Mouse (Mus musculus): ENCODE measurements around the gene Zfp663.

Gene Zfp663

GRCm38 (mm10) chr2:165368496-165368895 is at the start of gene Zfp663:
TSS of gene Zfp663 (minus strand) at chr2:165368729.
- DNase-seq (ENCODE audit: low read depth, low spot score): no peak

DNA sequence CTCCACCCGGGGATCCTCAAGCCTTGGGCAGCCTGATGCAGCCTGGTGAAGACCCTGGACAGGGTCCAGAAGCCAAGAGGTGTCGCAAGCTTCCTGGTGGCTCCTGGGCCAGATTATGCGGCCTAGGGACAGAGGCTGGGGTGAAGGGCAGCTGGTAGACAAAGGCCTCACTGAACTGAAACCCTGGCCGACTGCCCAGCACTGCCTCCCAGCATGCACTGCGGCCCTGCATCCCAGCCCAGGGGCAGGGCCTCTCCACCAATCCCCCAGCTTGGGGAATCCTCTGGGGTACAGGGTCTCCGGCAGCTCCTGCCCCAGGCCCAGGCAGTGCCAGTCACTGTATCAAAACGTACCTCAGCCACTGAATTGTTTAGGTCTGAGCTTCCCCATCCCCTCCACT is 48.8 kb upstream of the Zfp663 start:
- peak; percentile 53 for DNase-seq (ENCODE audit: low read depth, low spot score)

GRCm38 (mm10) chr2:165415795-165416194 is 47.3 kb upstream of the Zfp663 start:
- no peak for DNase-seq (ENCODE audit: low read depth, low spot score)

DNA sequence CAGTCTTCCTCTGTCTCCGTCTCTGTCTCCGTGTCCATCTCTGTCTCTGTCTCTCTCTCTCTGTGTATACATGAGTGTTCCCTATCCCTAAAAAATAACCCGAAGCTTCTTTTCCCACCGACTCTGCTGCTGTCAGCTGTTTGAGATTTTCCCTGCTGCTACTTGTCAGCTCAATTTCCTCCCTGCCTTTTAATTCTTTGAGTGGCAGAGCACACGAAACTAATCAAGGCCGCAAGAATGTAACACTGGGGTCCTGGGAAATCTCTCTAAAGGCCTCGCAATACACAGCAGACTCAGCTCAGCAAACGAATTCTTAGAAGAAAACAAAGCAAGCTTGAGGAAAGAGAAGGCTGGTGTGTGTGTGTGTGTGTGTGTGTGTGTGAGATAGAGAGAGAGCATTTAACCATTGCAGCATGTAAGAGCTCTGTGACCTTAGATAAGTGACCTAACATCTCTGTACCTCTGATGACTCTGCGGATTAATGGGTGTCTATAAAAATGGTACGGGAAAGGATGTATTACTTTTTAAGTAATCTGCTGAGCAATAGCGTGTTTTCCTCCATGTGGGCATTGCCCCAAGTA is 46.7 kb upstream of the Zfp663 start:
- DNase-seq (ENCODE audit: low read depth, low spot score): no peak

GRCm38 (mm10) chr2:165414321-165414720 is 45.8 kb upstream of the Zfp663 start:
- DNase-seq (ENCODE audit: low read depth, low spot score): no peak

DNA sequence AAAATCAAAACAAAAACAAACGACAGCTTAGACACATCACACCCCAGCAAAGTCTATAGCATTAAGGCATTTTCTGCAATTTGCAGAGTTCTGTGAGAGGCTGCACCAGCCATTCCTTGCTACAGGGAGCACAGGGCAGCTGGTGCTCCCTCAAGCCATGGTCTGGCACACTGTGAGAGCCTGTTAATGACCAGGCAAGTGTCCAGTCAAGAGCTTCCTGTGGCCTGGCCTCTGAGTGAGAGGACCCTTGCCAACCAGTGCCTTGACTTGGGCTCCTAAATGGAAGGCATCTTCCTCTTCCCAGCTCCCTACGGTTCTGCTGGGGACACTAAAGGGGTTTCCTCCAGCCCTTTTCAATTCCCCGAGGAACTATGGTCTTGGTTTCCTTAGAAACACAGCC is 45.4 kb upstream of the Zfp663 start:
- DNase-seq (ENCODE audit: low read depth, low spot score): no peak

DNA sequence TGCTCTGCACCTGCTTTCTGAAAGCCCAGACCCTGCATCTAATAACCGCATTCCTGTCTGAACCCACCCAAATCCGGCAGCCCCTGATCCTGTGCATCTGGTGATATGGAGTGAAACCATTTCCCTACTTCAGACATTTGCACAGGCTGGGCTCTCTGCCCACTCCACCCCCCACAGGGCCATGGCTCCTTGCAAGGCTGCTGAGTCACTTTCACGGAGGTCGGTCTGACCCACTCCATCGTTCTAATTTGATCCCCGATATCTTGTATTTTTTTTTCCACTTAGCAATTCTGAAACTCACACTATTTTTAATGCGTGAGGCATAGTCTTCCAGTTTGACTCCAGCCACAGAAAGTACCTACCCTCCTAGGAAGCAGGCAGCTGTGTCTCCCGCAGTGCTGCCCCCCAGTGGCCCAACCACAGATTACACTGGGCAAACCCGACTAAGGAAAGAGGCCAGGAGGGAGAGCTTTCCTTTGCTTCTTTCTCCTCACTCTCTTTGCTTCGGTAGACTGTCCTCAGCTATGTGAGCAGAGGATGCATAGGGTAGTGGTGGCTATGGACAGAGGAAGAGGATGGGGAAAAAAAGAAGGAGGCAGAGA is 39.3 kb upstream of the Zfp663 start:
- no peak for DNase-seq (ENCODE audit: low read depth, low spot score)

GRCm38 (mm10) chr2:165405351-165405750 is 36.8 kb upstream of the Zfp663 start:
- peak; percentile 83 for DNase-seq (ENCODE audit: low read depth, low spot score)

DNA sequence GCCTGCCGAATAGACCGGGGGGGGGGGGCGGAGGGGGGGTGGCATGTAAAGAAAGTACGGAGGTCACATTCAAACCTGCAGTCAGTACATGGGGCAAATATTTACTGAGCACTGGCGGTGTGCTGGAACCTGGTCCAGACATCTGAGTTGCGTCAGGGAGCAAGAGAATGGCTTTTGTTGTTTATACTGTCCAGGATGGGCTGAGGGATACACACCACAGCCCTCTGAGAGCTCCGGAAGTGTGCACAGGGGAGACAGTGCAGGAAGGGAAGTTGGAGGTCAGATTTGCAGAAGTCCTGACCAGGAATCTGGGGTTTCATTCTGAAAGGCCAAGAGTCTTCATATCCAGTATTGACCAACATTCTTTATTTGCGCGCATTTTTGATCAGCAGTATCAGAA is 36.4 kb upstream of the Zfp663 start:
- DNase-seq (ENCODE audit: low read depth, low spot score): no peak

GRCm38 (mm10) chr2:165398164-165398785 is 29.7 kb upstream of the Zfp663 start:
- DNase-seq (ENCODE audit: low read depth, low spot score): no peak

DNA sequence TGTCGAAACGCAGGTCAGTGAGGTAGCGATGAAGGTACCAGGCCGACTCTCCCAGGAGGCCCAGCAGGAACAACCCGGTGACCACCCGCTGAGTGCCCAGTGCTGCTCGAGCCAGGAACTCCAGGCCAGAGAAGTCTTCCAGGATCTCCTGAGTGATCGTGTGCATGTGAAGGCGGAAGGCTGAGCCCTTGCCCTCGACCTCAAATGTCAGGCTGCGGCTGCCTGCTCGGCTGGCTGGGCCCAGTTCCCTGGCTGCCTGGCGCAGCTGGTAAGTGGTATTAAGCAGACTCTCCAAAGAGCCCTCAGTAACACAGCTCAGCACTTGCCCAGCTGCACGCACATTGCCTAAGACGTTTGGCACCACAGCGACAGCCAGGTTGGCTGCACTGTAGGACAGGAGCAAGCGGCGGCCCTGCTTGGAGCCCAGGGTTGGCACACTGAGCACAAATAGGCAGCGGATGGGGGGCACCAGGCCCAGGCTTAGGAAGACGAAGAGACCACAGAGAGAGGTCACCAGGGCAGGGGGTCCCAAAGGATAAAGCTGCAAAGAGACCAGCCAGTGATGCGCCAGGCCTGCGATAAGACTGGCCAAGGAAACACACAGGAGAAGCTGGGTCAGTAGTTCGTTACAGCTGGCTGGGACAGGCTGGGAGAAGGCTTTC is 29.1 kb upstream of the Zfp663 start:
- no peak for DNase-seq (ENCODE audit: low read depth, low spot score)

- DNase-seq (ENCODE audit: low read depth, low spot score): no peak
These were observed 28.4 kb upstream of the Zfp663 start for GRCm38 (mm10) chr2:165396831-165397501.

DNA sequence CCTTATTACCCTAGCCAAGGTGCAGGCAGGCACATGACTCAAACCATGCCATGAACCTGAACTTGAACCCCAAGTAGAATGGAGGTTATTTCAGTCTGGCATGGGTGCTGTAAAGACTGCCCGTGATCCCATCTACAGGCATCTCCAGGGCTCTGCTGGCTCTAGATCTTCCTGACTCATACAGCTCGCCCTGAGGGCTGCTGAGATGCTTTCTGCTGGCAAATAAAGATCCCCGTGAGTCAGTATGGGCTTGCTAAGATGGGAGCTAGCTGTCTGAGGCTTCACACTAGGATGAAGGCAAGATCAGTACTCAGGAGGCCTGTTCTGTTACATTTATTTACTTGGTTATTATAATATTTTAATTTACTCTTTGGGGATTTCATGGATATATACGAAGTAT is 23.6 kb upstream of the Zfp663 start:
- no peak for DNase-seq (ENCODE audit: low read depth, low spot score)

DNA sequence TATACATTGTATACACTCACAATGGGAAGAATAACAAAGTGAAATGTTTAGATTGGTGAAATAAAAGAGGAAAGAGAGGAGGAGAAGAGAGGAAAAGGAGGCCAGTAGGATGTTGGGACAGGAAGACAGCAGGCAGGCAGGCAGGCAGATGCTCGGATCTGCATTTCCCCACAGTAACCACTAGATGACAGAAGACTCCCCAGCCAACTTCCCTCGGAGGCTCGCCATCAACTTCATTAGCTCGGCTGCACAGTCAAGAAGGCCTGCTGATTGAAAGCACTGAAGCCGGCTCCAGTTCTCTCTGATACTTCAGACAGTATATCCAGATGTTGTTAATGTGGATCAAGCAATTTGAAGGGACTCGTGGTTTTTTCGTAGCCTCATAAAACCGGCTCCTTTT is 23.0 kb upstream of the Zfp663 start:
- DNase-seq (ENCODE audit: low read depth, low spot score): peak; percentile 69

DNA sequence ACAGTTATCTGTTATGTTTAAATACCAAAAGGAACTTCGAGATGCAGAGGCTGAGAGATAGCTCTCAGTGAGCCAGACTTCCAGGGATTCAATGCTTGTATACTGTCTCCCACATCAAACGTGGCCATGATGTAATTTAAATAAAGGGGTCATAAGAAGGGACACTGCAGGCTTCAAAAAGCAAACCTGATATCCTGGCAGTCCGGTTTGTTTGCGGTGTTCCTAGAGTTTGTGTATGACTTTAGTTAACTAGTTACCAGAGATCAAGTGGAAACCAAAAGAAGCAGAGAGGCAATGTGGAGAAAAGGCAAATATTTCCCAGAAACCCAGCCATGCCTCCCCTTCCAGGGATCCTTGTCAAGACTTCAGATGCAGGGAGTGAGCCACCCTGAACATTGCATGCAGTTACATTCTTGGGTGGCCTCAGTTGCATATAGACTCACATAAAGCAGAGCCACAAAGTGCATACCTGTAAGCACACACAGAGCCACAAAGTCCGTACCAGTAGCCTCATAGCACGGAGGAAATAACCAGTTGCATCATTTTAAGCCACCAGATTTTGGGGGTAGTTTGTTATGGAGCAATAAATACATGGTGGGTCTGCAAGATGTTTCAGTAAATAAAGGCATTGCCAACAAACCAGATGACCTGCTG is 20.9 kb upstream of the Zfp663 start:
- no peak for DNase-seq (ENCODE audit: low read depth, low spot score)

DNA sequence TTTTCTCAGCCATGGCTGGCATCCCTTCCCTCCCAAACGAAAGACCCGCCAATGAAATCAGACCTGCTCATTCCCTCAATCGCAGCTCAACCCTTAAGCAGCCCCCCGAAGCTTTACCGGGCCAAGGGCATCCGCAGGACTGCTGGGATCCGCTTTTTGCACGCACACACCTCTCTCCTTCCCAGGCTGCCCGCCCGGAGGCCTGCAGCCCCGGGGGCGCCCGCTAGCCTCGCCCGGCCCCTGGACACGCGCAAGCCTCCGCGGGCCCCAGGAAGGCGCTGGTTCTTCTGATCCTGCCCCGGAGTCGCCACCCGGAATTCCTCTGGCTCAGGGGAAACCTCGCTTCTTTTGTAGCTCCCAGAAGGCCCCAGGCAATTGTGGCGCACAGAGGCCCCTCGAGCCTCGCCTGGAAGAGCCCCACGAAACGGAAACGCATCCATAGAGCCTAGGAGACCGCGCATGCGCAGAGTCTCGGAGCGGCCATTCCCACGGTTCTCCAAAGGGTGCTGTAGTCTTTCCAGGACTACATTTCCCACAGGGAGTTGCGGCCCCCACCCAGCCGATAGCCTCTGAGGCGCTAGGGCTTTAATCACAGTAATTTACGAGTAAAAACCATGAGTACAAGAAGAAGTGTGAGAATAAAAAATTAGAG is 19.4 kb upstream of the Zfp663 start, which contains the start of gene Zfp334:
Gene Zfp334 (minus strand): TSS at position 416 of the 652 bp plus-strand sequence.
- peak; percentile 94 for DNase-seq (ENCODE audit: low read depth, low spot score)

GRCm38 (mm10) chr2:165387370-165387769 is 18.8 kb upstream of the Zfp663 start:
- no peak for DNase-seq (ENCODE audit: low read depth, low spot score)

GRCm38 (mm10) chr2:165380050-165380449 is 11.5 kb upstream of the Zfp663 start:
- no peak for DNase-seq (ENCODE audit: low read depth, low spot score)

GRCm38 (mm10) chr2:165376001-165376400 is 7.5 kb upstream of the Zfp663 start:
- DNase-seq (ENCODE audit: low read depth, low spot score): no peak

- DNase-seq (ENCODE audit: low read depth, low spot score): no peak
These were observed 6.9 kb upstream of the Zfp663 start for GRCm38 (mm10) chr2:165375478-165375877.

DNA sequence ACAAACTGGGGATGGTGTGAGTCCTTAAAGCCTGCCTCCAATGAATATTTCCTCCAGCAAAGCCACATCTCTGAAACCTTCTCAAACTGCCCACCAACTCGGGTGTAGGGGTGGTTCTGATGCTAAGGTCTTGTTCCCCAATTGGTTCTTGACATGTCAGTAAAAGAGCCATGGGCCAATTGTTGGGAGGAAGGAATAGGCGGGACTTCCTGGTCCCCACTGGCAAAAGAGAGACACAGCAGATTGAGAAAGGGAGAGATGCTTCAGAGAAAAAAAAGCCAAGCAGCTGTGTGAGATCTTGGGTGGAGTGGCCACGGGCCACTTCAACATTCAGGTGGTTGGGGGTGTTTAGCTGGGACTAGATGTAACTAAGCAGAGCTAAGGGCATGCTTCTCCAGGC is 2.5 kb upstream of the Zfp663 start:
- DNase-seq (ENCODE audit: low read depth, low spot score): no peak

Data from telencephalon, adult 2 months (tissue).